Comparison of ENCODE assay signal across 9 mouse cellular contexts in genomic region chr15:6080714-6081635, GRCm38 (mm10).
A peak's percentile ranks its signal among the peaks of the same experiment; 100 is the strongest.
DNase-seq lines count a peak whose midpoint lies in the region; ATAC-seq lines count a peak whose summit lies in the region.
"Had no signal": no experiment of that assay in that cellular context is flagged by ENCODE, and none has a peak within 500 bp of the region (broad histone marks: within the 10 kb centered on the region; RNA-seq: fewer than 3 reads in every experiment).

No protein-coding gene starts in this region.

- H3K9ac ChIP-seq in liver, embryonic 11.5 days (ENCODE audit: low read depth, low read length), result no peak overlapping the region
- H3K9ac ChIP-seq in midbrain, embryonic 16.5 days (ENCODE audit: low read depth, low read length), result no peak overlapping the region
- H3K9ac ChIP-seq: embryonic facial prominence, embryonic 12.5 days had no signal

- ATAC-seq in liver, embryonic 11.5 days (replicated peaks; ENCODE audit: low FRiP score), result no peak
- peak; percentile 85; the same call in 1 of the 2 replicates for ATAC-seq in midbrain, embryonic 16.5 days

- WGBS in liver, embryonic 11.5 days, result 58% methylated on average over 8 of the region's 8 CpGs
- 74% methylated on average over 8 of the region's 8 CpGs for WGBS in limb, embryonic 10.5 days
- 45% methylated on average over 8 of the region's 8 CpGs for WGBS in midbrain, embryonic 16.5 days

- peak; percentile 55 for DNase-seq in liver
- DNase-seq in liver, embryonic 11.5 days (ENCODE audit: low spot score), result no peak
- DNase-seq in c-Kit-positive CD71-negative TER-119-negative erythroid progenitor cells, embryonic 14.5 days (ENCODE audit: low read depth), result peak; percentile 38
- DNase-seq in gastrocnemius, adult 8-10 months (ENCODE audit: low spot score in 2 of 2), result peak; percentile 5 to 12
- peak; percentile 57 for DNase-seq in kidney, adult 18-20 months
- peak; percentile 42 for DNase-seq in limb, embryonic 10.5 days (ENCODE audit: low spot score)
- peak; percentile 11 to 15 for DNase-seq in spleen, postnatal 36 days (ENCODE audit: low spot score in 2 of 2)

- no peaks in the 10 kb centered on the region for H3K36me3 ChIP-seq in liver, embryonic 11.5 days (ENCODE audit: control insufficient read depth, insufficient read depth, low read length)
- H3K36me3 ChIP-seq in limb, embryonic 10.5 days, result no peaks in the 10 kb centered on the region
- no peaks in the 10 kb centered on the region for H3K36me3 ChIP-seq in midbrain, embryonic 16.5 days (ENCODE audit: control insufficient read depth, insufficient read depth, low read length)
- H3K36me3 ChIP-seq: embryonic facial prominence, embryonic 12.5 days had no signal

- no peak overlapping the region for H3K4me3 ChIP-seq in liver, embryonic 11.5 days (ENCODE audit: low read depth, low read length)
- H3K4me3 ChIP-seq in limb, embryonic 10.5 days, result no peak overlapping the region
- no peak overlapping the region for H3K4me3 ChIP-seq in midbrain, embryonic 16.5 days (ENCODE audit: low read depth, low read length)
- H3K4me3 ChIP-seq: embryonic facial prominence, embryonic 12.5 days had no signal

- H3K27me3 ChIP-seq in liver, embryonic 11.5 days (replicated peaks; ENCODE audit: control insufficient read depth, insufficient read depth, low read length), result no peaks in the 10 kb centered on the region
- H3K27me3 ChIP-seq in limb, embryonic 10.5 days (ENCODE audit: low read depth, poor library complexity, severe bottlenecking), result no peaks in the 10 kb centered on the region
- no peaks in the 10 kb centered on the region for H3K27me3 ChIP-seq in midbrain, embryonic 16.5 days (ENCODE audit: control insufficient read depth, insufficient read depth, low read depth, low read length)
- H3K27me3 ChIP-seq: embryonic facial prominence, embryonic 12.5 days had no signal

- H3K4me2 ChIP-seq in liver, embryonic 11.5 days, result no peak overlapping the region
- H3K4me2 ChIP-seq in midbrain, embryonic 16.5 days (ENCODE audit: low read length), result no peak overlapping the region
- H3K4me2 ChIP-seq: embryonic facial prominence, embryonic 12.5 days had no signal

- no peaks in the 10 kb centered on the region for H3K4me1 ChIP-seq in liver, embryonic 11.5 days (replicated peaks; ENCODE audit: control insufficient read depth, insufficient read depth, low read length)
- H3K4me1 ChIP-seq in limb, embryonic 10.5 days, result no peaks in the 10 kb centered on the region
- H3K4me1 ChIP-seq in midbrain, embryonic 16.5 days (ENCODE audit: control insufficient read depth, insufficient read depth, low read length), result no peaks in the 10 kb centered on the region
- H3K4me1 ChIP-seq: embryonic facial prominence, embryonic 12.5 days had no signal

- H3K9me3 ChIP-seq in liver, embryonic 11.5 days (ENCODE audit: control insufficient read depth, low read length), result no peaks in the 10 kb centered on the region
- H3K9me3 ChIP-seq in limb, embryonic 10.5 days (replicated peaks), result no peaks in the 10 kb centered on the region
- H3K9me3 ChIP-seq in midbrain, embryonic 16.5 days (replicated peaks; ENCODE audit: control insufficient read depth, low read length, poor library complexity, severe bottlenecking), result no peaks in the 10 kb centered on the region
- H3K9me3 ChIP-seq: embryonic facial prominence, embryonic 12.5 days had no signal

- H3K27ac ChIP-seq in liver, embryonic 11.5 days (ENCODE audit: low read depth, low read length), result no peak overlapping the region
- H3K27ac ChIP-seq in limb, embryonic 10.5 days, result no peak overlapping the region
- H3K27ac ChIP-seq in midbrain, embryonic 16.5 days (ENCODE audit: low read length), result no peak overlapping the region
- H3K27ac ChIP-seq: embryonic facial prominence, embryonic 12.5 days had no signal
